ENCODE assay signal across 15 mouse cellular contexts in the genomic region with DNA sequence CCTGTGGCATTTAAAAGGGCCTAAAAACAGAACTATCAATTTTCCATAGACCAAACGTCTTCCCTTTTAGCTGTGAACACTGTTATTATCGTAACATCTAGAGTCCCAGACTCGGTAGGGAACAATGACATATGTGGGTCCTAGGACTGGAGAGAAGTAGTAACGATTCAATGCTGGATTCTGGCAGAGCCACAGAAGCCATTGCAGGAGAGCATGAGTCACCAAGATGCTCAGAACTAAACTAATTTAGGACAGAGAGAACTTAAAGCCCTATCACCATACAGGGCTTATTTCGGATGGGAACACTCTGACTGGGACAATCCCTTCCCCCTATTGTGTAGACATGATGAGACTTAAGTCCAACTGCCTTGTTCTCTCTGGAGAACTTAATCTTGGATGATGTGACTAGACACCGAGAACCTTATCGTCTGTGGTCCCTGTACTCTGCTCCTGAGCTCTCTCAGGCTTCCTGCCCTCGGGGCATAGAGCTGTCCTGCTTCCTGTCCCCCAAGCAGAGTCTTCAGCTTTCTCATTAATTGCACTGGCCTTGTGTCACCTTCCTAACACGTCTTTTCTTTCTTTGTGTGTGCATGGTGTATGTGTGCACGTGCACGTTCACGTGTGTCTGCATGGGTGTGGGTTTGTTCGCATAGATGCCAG.
"Had no signal": no experiment of that assay in that cellular context is flagged by ENCODE, and none has a peak within 500 bp of the region (broad histone marks: within the 10 kb centered on the region; RNA-seq: fewer than 3 reads in every experiment).

No protein-coding gene starts in this region.

- ATAC-seq: liver, postnatal 0 days had no signal

- H3K9ac ChIP-seq: limb, embryonic 12.5 days; liver, embryonic 13.5 days; liver, postnatal 0 days; lung, embryonic 15.5 days; midbrain, embryonic 12.5 days; neural tube, embryonic 15.5 days had no signal

- H3K36me3 ChIP-seq: limb, embryonic 12.5 days; liver, embryonic 13.5 days; lung, embryonic 15.5 days; midbrain, embryonic 12.5 days; neural tube, embryonic 15.5 days had no signal

- DNase-seq: kidney, adult 2 months; kidney, postnatal 36 days; layer of hippocampus, adult 9-11 months; layer of hippocampus, postnatal 36 days; liver; liver, embryonic 13.5 days; liver, postnatal 0 days; right cerebral cortex, postnatal 14 days; thymus, postnatal 4 days had no signal

- H3K4me2 ChIP-seq: limb, embryonic 12.5 days; liver, embryonic 13.5 days; lung, embryonic 15.5 days; midbrain, embryonic 12.5 days; neural tube, embryonic 15.5 days had no signal

- H3K27ac ChIP-seq: kidney, postnatal 0 days; limb, embryonic 12.5 days; liver, embryonic 13.5 days; lung, embryonic 15.5 days; midbrain, embryonic 12.5 days; neural tube, embryonic 15.5 days had no signal

- H3K4me1 ChIP-seq: neural tube, embryonic 15.5 days had no signal

- H3K9me3 ChIP-seq: limb, embryonic 12.5 days; liver, embryonic 13.5 days; lung, embryonic 15.5 days; midbrain, embryonic 12.5 days; neural tube, embryonic 15.5 days had no signal

- H3K4me3 ChIP-seq: limb, embryonic 12.5 days; liver, embryonic 13.5 days; lung, embryonic 15.5 days; midbrain, embryonic 12.5 days; myocyte; neural tube, embryonic 15.5 days had no signal

- H3K27me3 ChIP-seq: liver, embryonic 13.5 days; lung, embryonic 15.5 days; midbrain, embryonic 12.5 days; neural tube, embryonic 15.5 days had no signal
